In the genomic region with DNA sequence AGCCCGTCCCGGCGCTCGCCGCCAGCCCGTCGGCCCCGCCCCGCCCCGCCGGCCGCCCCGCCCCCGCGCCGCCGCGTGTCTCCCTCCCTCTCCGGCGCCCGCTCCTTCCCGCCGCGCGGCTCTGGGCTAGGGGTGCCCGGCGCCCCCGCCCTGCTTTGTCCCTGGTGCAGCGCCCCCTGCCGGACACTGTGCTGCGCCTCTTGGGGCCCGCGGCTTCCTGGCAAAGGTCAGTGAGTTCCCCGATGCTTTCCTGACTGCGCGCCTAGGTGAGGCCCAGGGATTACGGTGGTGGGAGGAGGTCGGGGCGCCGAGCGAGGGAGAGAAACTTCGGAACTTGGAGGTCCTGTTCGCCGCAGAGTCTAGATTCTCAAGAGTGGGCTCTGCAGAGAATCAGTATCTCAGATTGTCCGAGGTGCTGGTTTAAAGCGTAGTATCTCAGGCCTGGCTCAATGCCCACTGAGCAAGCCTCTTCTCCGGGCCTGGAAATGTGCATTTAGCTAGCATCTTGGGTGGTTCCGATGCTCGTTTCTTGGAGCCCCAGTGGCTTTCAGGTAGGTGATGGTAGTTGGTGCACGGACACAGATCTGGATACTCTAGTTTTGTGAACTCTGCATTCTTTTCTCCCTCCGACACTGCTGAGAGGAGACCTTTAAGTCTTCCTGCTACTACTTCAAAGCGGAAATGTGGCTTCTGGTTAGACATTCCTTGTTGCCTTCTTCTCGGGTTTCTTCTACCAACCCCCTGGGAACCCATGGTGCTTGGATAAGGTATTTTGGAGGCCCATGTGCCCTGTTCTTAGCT, we compare ENCODE assay signal across 8 mouse cellular contexts. TPM values are rescaled to one million over a fixed set of nuclear protein-coding genes. Genes with fewer than 3 reads are reported as not detected.
DNase-seq lines count a peak whose midpoint lies in the region; ATAC-seq and TF ChIP-seq lines count a peak whose summit lies in the region.

Mmgt2 (plus strand) TSS at position 74 of the 801 bp plus-strand sequence.

- no peak for TF ChIP-seq POLR2A in ES-Bruce4 (IDR thresholded peaks at IDR 0.05; ENCODE audit: insufficient read depth, low read length)

- peak; percentile 67 for TF ChIP-seq CTCF in ES-Bruce4 (IDR thresholded peaks at IDR 0.05; ENCODE audit: low read depth, low read length)
- TF ChIP-seq CTCF in stomach, postnatal 0 days (IDR thresholded peaks at IDR 0.05; ENCODE audit: low read depth), result peak; percentile 93

- peaks cover 2% of the 10 kb centered on the region for H3K4me1 ChIP-seq in ES-Bruce4 (ENCODE audit: control insufficient read depth, insufficient read depth, low read length)
- peaks cover 47% of the 10 kb centered on the region for H3K4me1 ChIP-seq in forebrain, embryonic 12.5 days
- peaks cover 48% of the 10 kb centered on the region for H3K4me1 ChIP-seq in heart, embryonic 16.5 days (ENCODE audit: control insufficient read depth, insufficient read depth, low read length)
- H3K4me1 ChIP-seq in liver, embryonic 16.5 days (ENCODE audit: control insufficient read depth, low read depth, low read length), result peaks cover 33% of the 10 kb centered on the region
- H3K4me1 ChIP-seq in neural tube, embryonic 12.5 days, result peaks cover 39% of the 10 kb centered on the region
- peaks cover 8% of the 10 kb centered on the region for H3K4me1 ChIP-seq in stomach, postnatal 0 days (replicated peaks; ENCODE audit: control insufficient read depth, insufficient read depth)

- peak within 1 kb of the TSS; percentile 59 for H3K27ac ChIP-seq in ES-Bruce4 (ENCODE audit: insufficient read depth, low read length)
- H3K27ac ChIP-seq in forebrain, embryonic 12.5 days, result peak within 1 kb of the TSS; percentile 79
- peak within 1 kb of the TSS; percentile 98 for H3K27ac ChIP-seq in heart, embryonic 16.5 days (ENCODE audit: low read length)
- H3K27ac ChIP-seq in liver, embryonic 16.5 days (ENCODE audit: low read length), result peak within 1 kb of the TSS; percentile 63
- H3K27ac ChIP-seq in neural tube, embryonic 12.5 days, result 0 out of 2 replicates have a peak within 1 kb of the TSS, but pooled peaks have one; percentile 17
- peak within 1 kb of the TSS; percentile 86 for H3K27ac ChIP-seq in stomach, postnatal 0 days (replicated peaks)

- 1% methylated on average over 39 of the region's 53 CpGs for WGBS in forebrain, embryonic 12.5 days
- under 1% methylated on average over 25 of the region's 53 CpGs for WGBS in heart, embryonic 16.5 days
- under 1% methylated on average over 31 of the region's 53 CpGs for whole genome bisulfite sequencing in liver, embryonic 16.5 days (ENCODE audit: insufficient replicate concordance)
- 1% methylated on average over 32 of the region's 53 CpGs for WGBS in neural tube, embryonic 12.5 days
- under 1% methylated on average over 31 of the region's 53 CpGs for WGBS in stomach, postnatal 0 days

- peak within 1 kb of the TSS; percentile 79 for H3K9ac ChIP-seq in ES-Bruce4 (ENCODE audit: low read depth, poor library complexity, severe bottlenecking)
- H3K9ac ChIP-seq in forebrain, embryonic 12.5 days, result peak within 1 kb of the TSS; percentile 86
- peak within 1 kb of the TSS; percentile 94 for H3K9ac ChIP-seq in heart, embryonic 16.5 days (ENCODE audit: low read length)
- peak within 1 kb of the TSS; percentile 74 for H3K9ac ChIP-seq in liver, embryonic 16.5 days (ENCODE audit: low read depth, low read length)
- H3K9ac ChIP-seq in neural tube, embryonic 12.5 days, result peak within 1 kb of the TSS; percentile 83
- peak within 1 kb of the TSS; percentile 78 for H3K9ac ChIP-seq in stomach, postnatal 0 days (ENCODE audit: low read length)

- H3K4me2 ChIP-seq in forebrain, embryonic 12.5 days, result peak within 1 kb of the TSS; percentile 99
- peak within 1 kb of the TSS; percentile 83 for H3K4me2 ChIP-seq in heart, embryonic 16.5 days (ENCODE audit: low read depth, low read length)
- peak within 1 kb of the TSS; percentile 99 for H3K4me2 ChIP-seq in liver, embryonic 16.5 days (ENCODE audit: low read depth, low read length)
- H3K4me2 ChIP-seq in neural tube, embryonic 12.5 days (replicated peaks), result peak within 1 kb of the TSS; percentile 96
- peak within 1 kb of the TSS; percentile 95 for H3K4me2 ChIP-seq in stomach, postnatal 0 days (replicated peaks; ENCODE audit: low read depth)

- H3K9me3 ChIP-seq in ES-Bruce4 (replicated peaks; ENCODE audit: control insufficient read depth, insufficient read depth, low read length, poor library complexity, severe bottlenecking), result no peaks in the 10 kb centered on the region
- H3K9me3 ChIP-seq in forebrain, embryonic 12.5 days, result no peaks in the 10 kb centered on the region
- no peaks in the 10 kb centered on the region for H3K9me3 ChIP-seq in heart, embryonic 16.5 days (replicated peaks; ENCODE audit: control insufficient read depth, low read length)
- H3K9me3 ChIP-seq in liver, embryonic 16.5 days (replicated peaks; ENCODE audit: control insufficient read depth, low read length), result no peaks in the 10 kb centered on the region
- H3K9me3 ChIP-seq in neural tube, embryonic 12.5 days, result no peaks in the 10 kb centered on the region
- no peaks in the 10 kb centered on the region for H3K9me3 ChIP-seq in stomach, postnatal 0 days (ENCODE audit: control insufficient read depth, low read length)

- no peak for TF ChIP-seq EP300 in ES-Bruce4 (IDR thresholded peaks at IDR 0.05; ENCODE audit: insufficient read depth, low read depth, low read length)
- no peak for TF ChIP-seq EP300 in stomach, postnatal 0 days (optimal IDR thresholded peaks at IDR 0.05)

- no peaks in the 10 kb centered on the region for H3K36me3 ChIP-seq in ES-Bruce4 (ENCODE audit: control insufficient read depth, insufficient read depth, low read length, poor library complexity, severe bottlenecking)
- peaks cover 2% of the 10 kb centered on the region; the same call in 1 of the 2 replicates for H3K36me3 ChIP-seq in forebrain, embryonic 12.5 days (replicated peaks)
- H3K36me3 ChIP-seq in heart, embryonic 16.5 days (ENCODE audit: control insufficient read depth, insufficient read depth), result no peaks in the 10 kb centered on the region
- H3K36me3 ChIP-seq in liver, embryonic 16.5 days (ENCODE audit: control insufficient read depth, insufficient read depth), result no peaks in the 10 kb centered on the region
- no peaks in the 10 kb centered on the region for H3K36me3 ChIP-seq in neural tube, embryonic 12.5 days
- H3K36me3 ChIP-seq in stomach, postnatal 0 days (ENCODE audit: control insufficient read depth, insufficient read depth, low read length), result no peaks in the 10 kb centered on the region

- ATAC-seq in forebrain, embryonic 12.5 days (ENCODE audit: low FRiP score), result peak; percentile 89
- ATAC-seq in heart, embryonic 16.5 days (replicated peaks; ENCODE audit: extremely low read depth, insufficient read depth, low FRiP score), result peak; percentile 88
- ATAC-seq in liver, embryonic 16.5 days (ENCODE audit: low read depth), result peak; percentile 89
- ATAC-seq in neural tube, embryonic 12.5 days (ENCODE audit: low FRiP score, low read depth), result peak; percentile 89
- ATAC-seq in stomach, postnatal 0 days (ENCODE audit: low FRiP score, low TSS enrichment), result peak; percentile 95

- peak; percentile 80 for DNase-seq in c-Kit-positive CD71-positive TER-119-positive erythroid progenitor cells, embryonic 14.5 days (ENCODE audit: low spot score)
- DNase-seq in kidney, postnatal 36 days, result peak; percentile 95 to 99
- peak; percentile 98 for DNase-seq in stomach, postnatal 0 days (ENCODE audit: low spot score)

- peak within 1 kb of the TSS; percentile 77 for H3K4me3 ChIP-seq in ES-Bruce4 (ENCODE audit: low read depth, low read length)
- peak within 1 kb of the TSS; percentile 78 for H3K4me3 ChIP-seq in forebrain, embryonic 12.5 days (replicated peaks)
- peak within 1 kb of the TSS; percentile 89 for H3K4me3 ChIP-seq in heart, embryonic 16.5 days (ENCODE audit: low read length)
- peak within 1 kb of the TSS; percentile 72 for H3K4me3 ChIP-seq in liver, embryonic 16.5 days (ENCODE audit: low read depth, low read length)
- peak within 1 kb of the TSS; percentile 74 for H3K4me3 ChIP-seq in neural tube, embryonic 12.5 days
- H3K4me3 ChIP-seq in stomach, postnatal 0 days (ENCODE audit: low read depth, low read length), result peak within 1 kb of the TSS; percentile 72

- H3K27me3 ChIP-seq in ES-Bruce4 (ENCODE audit: control insufficient read depth, insufficient read depth, low read length, poor library complexity, severe bottlenecking), result no peaks in the 10 kb centered on the region
- no peaks in the 10 kb centered on the region for H3K27me3 ChIP-seq in forebrain, embryonic 12.5 days
- H3K27me3 ChIP-seq in heart, embryonic 16.5 days (ENCODE audit: control insufficient read depth, insufficient read depth, low read length), result no peaks in the 10 kb centered on the region
- peaks cover 9% of the 10 kb centered on the region for H3K27me3 ChIP-seq in liver, embryonic 16.5 days (ENCODE audit: control insufficient read depth, insufficient read depth, low read depth, low read length)
- H3K27me3 ChIP-seq in neural tube, embryonic 12.5 days (replicated peaks), result no peaks in the 10 kb centered on the region
- no peaks in the 10 kb centered on the region for H3K27me3 ChIP-seq in stomach, postnatal 0 days (ENCODE audit: control insufficient read depth, insufficient read depth, low read length)

RNA-seq across cellular contexts. Expression of gene Mmgt2, which starts in this region (rescaled TPM):
- 12.6 and 19.3 TPM in 2 replicates for polyA plus RNA-seq in ES-Bruce4 (2011; ENCODE audit: insufficient read depth, insufficient read length, low read depth, missing spikeins)
- 36.8 and 38.1 TPM in 2 replicates for polyA plus RNA-seq in forebrain, embryonic 12.5 days (2016; fragmentation: Nextera tagmentation; extraction: Ambion mirVana)
- 48.8 and 49.0 TPM in 2 replicates for polyA plus RNA-seq in heart, embryonic 16.5 days (2015; fragmentation: Nextera tagmentation; extraction: Ambion mirVana)
- 6.9 and 9.0 TPM in 2 replicates for polyA plus RNA-seq in liver, embryonic 16.5 days (2015; fragmentation: Nextera tagmentation; extraction: Ambion mirVana)
- 30.8 and 34.7 TPM in 2 replicates for polyA plus RNA-seq in neural tube, embryonic 12.5 days (2016; fragmentation: Nextera tagmentation; extraction: Ambion mirVana)
- 30.2 and 35.9 TPM in 2 replicates for polyA plus RNA-seq in stomach, postnatal 0 days (2015; fragmentation: Nextera tagmentation; extraction: Ambion mirVana)

Comparison
In these comparisons a context has a peak if more than half of its experiments do, and no peak if none do; other contexts are left out.
1. Peak in every context shown above with its lines: DNase-seq, ATAC-seq, H3K4me3 ChIP-seq and H3K27ac ChIP-seq.
2. H3K27ac ChIP-seq: peak in every context shown above with its lines; median percentile 98 in heart, embryonic 16.5 days; 86 in stomach, postnatal 0 days; 79 in forebrain, embryonic 12.5 days; 63 in liver, embryonic 16.5 days; 59 in ES-Bruce4; 17 in neural tube, embryonic 12.5 days.